Mouse (Mus musculus) limb, embryonic 14.5 days (tissue): ENCODE data around the gene L3mbtl2. TPM values are rescaled to one million over a fixed set of nuclear protein-coding genes. Genes with fewer than 3 reads are reported as not detected.

ENCODE experiments used
- ATAC-seq: fragments of 200-750 bp; cut with Nextera tagmentation; 2 replicates; pipeline ENCODE4 v1.8.0; 2017; ENCODE audit warnings: low read depth, moderate number of reproducible peaks, moderate TSS enrichment; ENCODE audit not compliant: low FRiP score
- DNase-seq: peaks from one replicate; pipeline ENCODE4 v3.0.0-alpha.2; 2015; ENCODE audit warnings: low spot score
- H3K27ac ChIP-seq: fragments of 300-500 bp; sonication (generic); replicated peaks from 2 replicates; pipeline ENCODE4 v1.5.1; 2014; ENCODE audit warnings: low read depth, mild to moderate bottlenecking, low read length, moderate library complexity, mixed read lengths
- H3K27me3 ChIP-seq: fragments of 300-500 bp; sonication (generic); 2 replicates; pipeline ENCODE4 v1.6.1; 2014; ENCODE audit warnings: low read length, mixed read lengths; ENCODE audit not compliant: control insufficient read depth, insufficient read depth
- H3K36me3 ChIP-seq: fragments of 300-500 bp; sonication (generic); 2 replicates; pipeline ENCODE4 v1.6.1; 2014; ENCODE audit warnings: mild to moderate bottlenecking, low read length, moderate library complexity, mixed read lengths; ENCODE audit not compliant: control insufficient read depth, insufficient read depth
- H3K4me1 ChIP-seq: fragments of 300-500 bp; sonication (generic); 2 replicates; pipeline ENCODE4 v1.6.1; 2014; ENCODE audit warnings: antibody characterized with exemption, low read length, mixed read lengths; ENCODE audit not compliant: control insufficient read depth, insufficient read depth
- H3K4me2 ChIP-seq: fragments of 300-500 bp; sonication (generic); replicated peaks from 2 replicates; pipeline ENCODE4 v1.6.1; 2014; ENCODE audit warnings: low read depth, mild to moderate bottlenecking, low read length, moderate library complexity; ENCODE audit not compliant: severe bottlenecking
- H3K4me3 ChIP-seq: fragments of 300-500 bp; sonication (generic); replicated peaks from 2 replicates; pipeline ENCODE4 v1.5.1; 2014; ENCODE audit warnings: low read length
- H3K9ac ChIP-seq: fragments of 300-500 bp; sonication (generic); 2 replicates; pipeline ENCODE4 v1.6.1; 2014; ENCODE audit warnings: mild to moderate bottlenecking, low read depth, low read length, moderate library complexity; ENCODE audit not compliant: severe bottlenecking
- H3K9me3 ChIP-seq: fragments of 300-500 bp; sonication (generic); 2 replicates; pipeline ENCODE4 v1.6.1; 2016; ENCODE audit warnings: low read length; ENCODE audit not compliant: control insufficient read depth
- POLR2A ChIP-seq: fragments of 200-500 bp; IDR thresholded peaks from 2 replicates; pipeline ENCODE4 v1.8.0; 2012; ENCODE audit warnings: inconsistent platforms, mild to moderate bottlenecking, moderate library complexity, borderline replicate concordance; ENCODE audit not compliant: insufficient read depth, insufficient read length; ENCODE audit errors: extremely low read depth
- WGBS: fragments of 180-500 bp; shearing (Covaris S2); extraction: QIAGEN DNeasy Blood & Tissue Kit; methylation state at CpG from one replicate; pipeline ENCODE4 v1.1.7; 2014; 5-methylcytosine and 5-hydroxymethylcytosine counted together
- polyA plus RNA-seq, 2 experiments: library from polyadenylated mRNA; depleted of rRNA in 1 of 2; stranded (reverse) in 1 of 2; unstranded in 1 of 2; fragments of >200 nt; fragmentation: Nextera tagmentation in 1 of 2; extraction: Ambion mirVana in 1 of 2; gene quantifications; 2 replicates each; pipeline versions ENCODE4 v1.2.1 to v1.2.3; 2012 to 2014

Gene L3mbtl2
- polyA plus RNA-seq, 2 experiments = 14.5 to 16.2 TPM

- Histone ChIP-seq H3K27ac (peak overlapping the region; percentile 33; the same call in 1 of the 2 replicates), H3K27me3 (peaks cover 21% of the 10 kb centered on the region)
These were observed 30.5 kb downstream of the L3mbtl2 start for GRCm38 (mm10) chr15:81693967-81694881.

GRCm38 (mm10) chr15:81694891-81695290, 31.2 kb downstream of the L3mbtl2 start:
- Histone ChIP-seq H3K27ac (no peak overlapping the region), H3K9me3 (no peaks in the 10 kb centered on the region), H3K36me3 (no peaks in the 10 kb centered on the region; the same call in 1 of the 2 replicates), H3K9ac (peak overlapping the region; percentile 81), H3K4me3 (peak overlapping the region; percentile 59), H3K4me1 (peaks cover 17% of the 10 kb centered on the region; the same call in 1 of the 2 replicates), H3K4me2 (peak overlapping the region; percentile 93), H3K27me3 (peaks cover 21% of the 10 kb centered on the region)
- ATAC-seq = no peak
- no peak for DNase-seq
- TF ChIP-seq POLR2A = no peak
- WGBS = 23% methylated on average over 18 of the region's 19 CpGs

More at GRCm38 (mm10) chr15:81693967-81694881, 30.5 kb downstream of the L3mbtl2 start:
- DNase-seq = peak; percentile 68
- Histone ChIP-seq H3K9me3 (no peaks in the 10 kb centered on the region), H3K4me1 (peaks cover 17% of the 10 kb centered on the region; the same call in 1 of the 2 replicates), H3K36me3 (no peaks in the 10 kb centered on the region; the same call in 1 of the 2 replicates), H3K4me2 (peak overlapping the region; percentile 93), H3K4me3 (peak overlapping the region; percentile 59), H3K9ac (peak overlapping the region; percentile 81)
- TF ChIP-seq POLR2A = no peak
- ATAC-seq = peak; percentile 85
- WGBS = 3% methylated on average over 52 of the region's 107 CpGs

GRCm38 (mm10) chr15:81697175-81697574, 33.5 kb downstream of the L3mbtl2 start, which contains the start of gene Chadl:
Chadl (minus strand) TSS chr15:81697287.
- ATAC-seq = peak; percentile 13; the same call in 1 of the 2 replicates
- no peak for TF ChIP-seq POLR2A
- 56% methylated on average over 7 of the region's 7 CpGs for WGBS
- Histone ChIP-seq H3K4me2 (peak within 1 kb of the TSS; percentile 39), H3K9me3 (no peaks in the 10 kb centered on the region), H3K36me3 (no peaks in the 10 kb centered on the region), H3K9ac (peak within 1 kb of the TSS; percentile 25), H3K27ac (peak within 1 kb of the TSS; percentile 76), H3K4me1 (peaks cover 17% of the 10 kb centered on the region; the same call in 1 of the 2 replicates), H3K27me3 (peaks cover 17% of the 10 kb centered on the region), H3K4me3 (peak within 1 kb of the TSS; percentile 22)
- DNase-seq = peak; percentile 19

GRCm38 (mm10) chr15:81697847-81698246, 34.2 kb downstream of the L3mbtl2 start:
- no peak for TF ChIP-seq POLR2A
- H3K9me3 ChIP-seq = no peaks in the 10 kb centered on the region
- 0 out of 2 replicates have a peak, but pooled peaks cover under 1% of the 10 kb centered on the region for H3K36me3 ChIP-seq
- ATAC-seq = no peak
- 38% methylated on average over 3 of the region's 3 CpGs for WGBS
- no peak overlapping the region for H3K27ac ChIP-seq
- DNase-seq = peak; percentile 31
- H3K4me2 ChIP-seq = 0 out of 2 replicates have a peak overlapping the region, but pooled peaks have one; percentile 39
- peak overlapping the region; percentile 22 for H3K4me3 ChIP-seq
- H3K9ac ChIP-seq = no peak overlapping the region
- H3K27me3 ChIP-seq = peaks cover 10% of the 10 kb centered on the region; the same call in 1 of the 2 replicates
- H3K4me1 ChIP-seq = peaks cover 15% of the 10 kb centered on the region; the same call in 1 of the 2 replicates

- no peak overlapping the region for H3K4me3 ChIP-seq
- no peak for TF ChIP-seq POLR2A
- H3K36me3 ChIP-seq = 0 out of 2 replicates have a peak, but pooled peaks cover 6% of the 10 kb centered on the region
- no peak overlapping the region for H3K9ac ChIP-seq
- H3K27me3 ChIP-seq = 0 out of 2 replicates have a peak, but pooled peaks cover 3% of the 10 kb centered on the region
- no peak overlapping the region for H3K27ac ChIP-seq
- 68% methylated on average over 2 of the region's 2 CpGs for WGBS
- peaks cover 10% of the 10 kb centered on the region; the same call in 1 of the 2 replicates for H3K4me1 ChIP-seq
- ATAC-seq = no peak
- H3K4me2 ChIP-seq = no peak overlapping the region
- no peaks in the 10 kb centered on the region for H3K9me3 ChIP-seq
- DNase-seq = no peak
These were observed 34.8 kb downstream of the L3mbtl2 start for GRCm38 (mm10) chr15:81698532-81698931.
